Mouse (Mus musculus) kidney, embryonic 14.5 days (tissue): ENCODE data around the gene Cryba1. TPM values are rescaled to one million over a fixed set of nuclear protein-coding genes. Genes with fewer than 3 reads are reported as not detected.
A peak's percentile ranks its signal among the peaks of the same experiment; 100 is the strongest.
"Not testable (repeated sequence)": the region's sequence is repeated elsewhere in the genome, so short reads cannot be mapped to it uniquely, and the experiment has no call there.

Experiments used
- ATAC-seq: fragments of 200-750 bp; cut with Nextera tagmentation; 2 replicates; pipeline ENCODE4 v1.8.0; 2017; ENCODE audit warnings: moderate number of reproducible peaks, mild to moderate bottlenecking, moderate TSS enrichment, moderate library complexity; ENCODE audit not compliant: low FRiP score, low TSS enrichment
- H3K27ac ChIP-seq: fragments of 300-500 bp; sonication (generic); 2 replicates; pipeline ENCODE4 v1.5.1; 2014; ENCODE audit warnings: low read depth, mild to moderate bottlenecking, low read length, moderate library complexity, mixed read lengths
- H3K27me3 ChIP-seq: fragments of 300-500 bp; sonication (generic); 2 replicates; pipeline ENCODE4 v1.6.1; 2014; ENCODE audit warnings: mild to moderate bottlenecking, low read length; ENCODE audit not compliant: control insufficient read depth, insufficient read depth
- H3K36me3 ChIP-seq: fragments of 300-500 bp; sonication (generic); 2 replicates; pipeline ENCODE4 v1.6.1; 2014; ENCODE audit warnings: low read length, mixed read lengths; ENCODE audit not compliant: control insufficient read depth, insufficient read depth
- H3K4me1 ChIP-seq: fragments of 300-500 bp; sonication (generic); 2 replicates; pipeline ENCODE4 v1.6.1; 2014; ENCODE audit warnings: low read length, mixed read lengths; ENCODE audit not compliant: control insufficient read depth, insufficient read depth
- H3K4me2 ChIP-seq: fragments of 300-500 bp; sonication (generic); replicated peaks from 2 replicates; pipeline ENCODE4 v1.6.1; 2014; ENCODE audit warnings: low read depth, mild to moderate bottlenecking, low read length
- H3K4me3 ChIP-seq: fragments of 300-500 bp; sonication (generic); 2 replicates; pipeline ENCODE4 v1.5.1; 2014; ENCODE audit warnings: mild to moderate bottlenecking, low read length
- H3K9ac ChIP-seq: fragments of 300-500 bp; sonication (generic); 2 replicates; pipeline ENCODE4 v1.6.1; 2014; ENCODE audit warnings: low read depth, mild to moderate bottlenecking, low read length, moderate library complexity
- H3K9me3 ChIP-seq: fragments of 300-500 bp; sonication (generic); 2 replicates; pipeline ENCODE4 v1.6.1; 2016; ENCODE audit warnings: low read length; ENCODE audit not compliant: control insufficient read depth
- WGBS: fragments of 180-500 bp; shearing (Covaris S2); extraction: QIAGEN DNeasy Blood & Tissue Kit; methylation state at CpG from one replicate; pipeline ENCODE4 v1.1.7; 2014; 5-methylcytosine and 5-hydroxymethylcytosine counted together
- polyA plus RNA-seq: library from polyadenylated mRNA; unstranded; fragments of >200 nt; fragmentation: Nextera tagmentation; extraction: Ambion mirVana; gene quantifications from 2 replicates; pipeline ENCODE4 v1.2.1, GENCODE M21; 2014

Cryba1 gene
- polyA plus RNA-seq, 1 experiment from 2014 or later, result not detected

- peak within 1 kb of the TSS; percentile 77 for H3K27ac ChIP-seq
- peaks cover 33% of the 10 kb centered on the region for H3K4me1 ChIP-seq
- peak within 1 kb of the TSS; percentile 87 for H3K9ac ChIP-seq
- no peaks in the 10 kb centered on the region for H3K27me3 ChIP-seq
- H3K36me3 ChIP-seq, result no peaks in the 10 kb centered on the region
- H3K9me3 ChIP-seq, result no peaks in the 10 kb centered on the region; the same call in 1 of the 2 replicates
- peak within 1 kb of the TSS; percentile 87 for H3K4me2 ChIP-seq
- H3K4me3 ChIP-seq, result peak within 1 kb of the TSS; percentile 86
- WGBS, result 2% methylated on average over 74 of the region's 79 CpGs
- ATAC-seq, result peak; percentile 84
Observed at GRCm38 (mm10) chr11:77762783-77763672, 37.9 kb upstream of the Cryba1 start, which contains the start of gene Myo18a. TSS of gene Myo18a (plus strand) at chr11:77763246.

GRCm38 (mm10) chr11:77760031-77760430 lies 34.9 kb upstream of the Cryba1 start:
- WGBS, result 85% methylated on average over 4 of the region's 4 CpGs
- ATAC-seq, result no peak
- Histone ChIP-seq H3K4me3 (no peak overlapping the region), H3K4me1 (peaks cover 12% of the 10 kb centered on the region), H3K9me3 (no peaks in the 10 kb centered on the region; the same call in 1 of the 2 replicates), H3K9ac (no peak overlapping the region), H3K4me2 (no peak overlapping the region), H3K27me3 (no peaks in the 10 kb centered on the region), H3K27ac (no peak overlapping the region), H3K36me3 (no peaks in the 10 kb centered on the region)

GRCm38 (mm10) chr11:77753469-77753868 lies 28.4 kb upstream of the Cryba1 start:
- no peak overlapping the region for H3K27ac ChIP-seq
- no peaks in the 10 kb centered on the region for H3K4me1 ChIP-seq
- no peak overlapping the region for H3K9ac ChIP-seq
- H3K27me3 ChIP-seq, result no peaks in the 10 kb centered on the region
- 61% methylated on average over 3 of the region's 3 CpGs for WGBS
- H3K36me3 ChIP-seq, result no peaks in the 10 kb centered on the region
- H3K4me3 ChIP-seq, result no peak overlapping the region
- no peak for ATAC-seq
- no peaks in the 10 kb centered on the region for H3K9me3 ChIP-seq
- H3K4me2 ChIP-seq, result no peak overlapping the region

GRCm38 (mm10) chr11:77752525-77752924 lies 27.4 kb upstream of the Cryba1 start:
- 81% methylated on average over 5 of the region's 5 CpGs for WGBS
- Histone ChIP-seq H3K9me3 (no peaks in the 10 kb centered on the region), H3K9ac (no peak overlapping the region), H3K36me3 (no peaks in the 10 kb centered on the region), H3K27ac (no peak overlapping the region), H3K27me3 (no peaks in the 10 kb centered on the region), H3K4me1 (no peaks in the 10 kb centered on the region), H3K4me2 (no peak overlapping the region), H3K4me3 (no peak overlapping the region)
- no peak for ATAC-seq

- Histone ChIP-seq H3K9ac (no peak overlapping the region), H3K4me3 (no peak overlapping the region), H3K4me2 (no peak overlapping the region), H3K9me3 (no peaks in the 10 kb centered on the region), H3K27ac (no peak overlapping the region), H3K27me3 (no peaks in the 10 kb centered on the region), H3K4me1 (no peaks in the 10 kb centered on the region), H3K36me3 (no peaks in the 10 kb centered on the region)
- no peak for ATAC-seq
- WGBS, result 82% methylated on average over 5 of the region's 5 CpGs
Observed at GRCm38 (mm10) chr11:77748996-77749395, 23.9 kb upstream of the Cryba1 start.

GRCm38 (mm10) chr11:77747103-77747502 lies 22.0 kb upstream of the Cryba1 start:
- H3K4me2 ChIP-seq, H3K4me3 ChIP-seq, H3K27me3 ChIP-seq, H3K4me1 ChIP-seq, ATAC-seq, H3K36me3 ChIP-seq, H3K27ac ChIP-seq, H3K9ac ChIP-seq, H3K9me3 ChIP-seq: not testable (repeated sequence)
- WGBS, result 97% methylated on average over 13 of the region's 15 CpGs

GRCm38 (mm10) chr11:77746652-77747051 lies 21.6 kb upstream of the Cryba1 start:
- no peak overlapping the region for H3K27ac ChIP-seq
- H3K9me3 ChIP-seq, result no peaks in the 10 kb centered on the region
- H3K4me2 ChIP-seq, result no peak overlapping the region
- no peaks in the 10 kb centered on the region for H3K27me3 ChIP-seq
- no peak overlapping the region for H3K9ac ChIP-seq
- no peak overlapping the region for H3K4me3 ChIP-seq
- H3K36me3 ChIP-seq, result no peaks in the 10 kb centered on the region
- ATAC-seq, result no peak
- 94% methylated on average over 4 of the region's 4 CpGs for WGBS
- no peaks in the 10 kb centered on the region for H3K4me1 ChIP-seq

GRCm38 (mm10) chr11:77743966-77744365 lies 18.9 kb upstream of the Cryba1 start:
- 29% methylated on average over 6 of the region's 6 CpGs for WGBS

GRCm38 (mm10) chr11:77738555-77738954 lies 13.5 kb upstream of the Cryba1 start:
- H3K9me3 ChIP-seq, result no peaks in the 10 kb centered on the region
- H3K4me3 ChIP-seq, result no peak overlapping the region
- H3K9ac ChIP-seq, result no peak overlapping the region
- H3K4me2 ChIP-seq, result no peak overlapping the region
- no peak overlapping the region for H3K27ac ChIP-seq
- no peaks in the 10 kb centered on the region for H3K27me3 ChIP-seq
- ATAC-seq, result no peak
- H3K36me3 ChIP-seq, result no peaks in the 10 kb centered on the region
- WGBS, result 54% methylated on average over 7 of the region's 7 CpGs
- no peaks in the 10 kb centered on the region for H3K4me1 ChIP-seq

More at GRCm38 (mm10) chr11:77743966-77744365, 18.9 kb upstream of the Cryba1 start:
- H3K4me3 ChIP-seq, result no peak overlapping the region
- no peak overlapping the region for H3K9ac ChIP-seq
- H3K27me3 ChIP-seq, result no peaks in the 10 kb centered on the region
- no peak for ATAC-seq
- H3K9me3 ChIP-seq, result no peaks in the 10 kb centered on the region
- H3K4me2 ChIP-seq, result no peak overlapping the region
- H3K27ac ChIP-seq, result no peak overlapping the region
- no peaks in the 10 kb centered on the region for H3K4me1 ChIP-seq
- no peaks in the 10 kb centered on the region for H3K36me3 ChIP-seq
